Mouse (Mus musculus) erythroblast, embryonic 14.5 days (primary cell): Measurements from ENCODE around the gene Iqce. TPM values are rescaled to one million over a fixed set of nuclear protein-coding genes. Genes with fewer than 3 reads are reported as not detected.

ENCODE experiments used
- H3K27me3 ChIP-seq: 2 replicates; pipeline ENCODE4 v1.6.1; 2012; ENCODE audit warnings: inconsistent platforms; ENCODE audit not compliant: control insufficient read depth
- H3K36me3 ChIP-seq: 2 replicates; pipeline ENCODE4 v1.6.1; 2012; ENCODE audit warnings: mild to moderate bottlenecking, inconsistent platforms; ENCODE audit not compliant: control insufficient read depth
- H3K4me1 ChIP-seq: 2 replicates; pipeline ENCODE4 v1.6.1; 2012; ENCODE audit warnings: inconsistent platforms; ENCODE audit not compliant: control insufficient read depth
- H3K4me3 ChIP-seq: replicated peaks from 2 replicates; pipeline ENCODE3; 2012; ENCODE audit warnings: moderate library complexity, mild to moderate bottlenecking, inconsistent platforms
- H3K9me3 ChIP-seq: 2 replicates; pipeline ENCODE4 v1.6.1; 2012; ENCODE audit warnings: low read length, inconsistent platforms, mixed read lengths; ENCODE audit not compliant: control insufficient read depth
- GATA1 ChIP-seq: IDR thresholded peaks from 2 replicates; pipeline ENCODE4 v1.6.1; 2012; ENCODE audit warnings: low read length, inconsistent platforms, mixed read lengths
- TAL1 ChIP-seq: IDR thresholded peaks from 3 replicates; pipeline ENCODE4 v1.6.1; 2012; ENCODE audit warnings: low read length, inconsistent platforms, mixed read lengths
- polyA plus RNA-seq: library from polyadenylated mRNA; stranded (reverse); fragments of >175 nt; gene quantifications from 2 replicates; pipeline ENCODE4 v1.2.3, GENCODE M21; 2012

Iqce gene
- polyA plus RNA-seq, 1 experiment, result 0.16 TPM

DNA sequence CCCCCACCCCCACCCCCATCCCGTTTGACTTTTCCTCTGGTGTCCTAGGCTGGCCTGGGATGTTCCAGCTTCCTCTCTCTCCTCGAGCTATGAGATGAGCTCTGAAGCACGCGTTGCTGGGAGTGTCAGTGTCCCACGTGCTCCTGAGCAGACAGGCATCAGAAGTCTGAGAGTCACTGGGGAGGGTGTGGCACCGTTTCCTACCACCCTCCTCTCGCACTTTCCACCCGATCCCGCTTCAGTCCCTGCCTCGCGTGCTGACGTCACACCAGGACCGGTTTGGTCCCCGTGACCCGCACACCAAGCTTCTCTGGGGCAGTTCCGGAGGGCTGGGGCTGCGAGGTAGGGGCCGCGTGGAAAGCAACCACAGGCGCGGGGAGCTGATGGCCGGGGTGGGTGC lies 33.1 kb upstream of the Iqce start:
- peaks cover 4% of the 10 kb centered on the region for H3K4me1 ChIP-seq
- no peak for TF ChIP-seq TAL1
- TF ChIP-seq GATA1, result no peak
- H3K9me3 ChIP-seq, result no peaks in the 10 kb centered on the region
- no peak overlapping the region for H3K4me3 ChIP-seq
- no peaks in the 10 kb centered on the region for H3K36me3 ChIP-seq
- peaks cover 51% of the 10 kb centered on the region for H3K27me3 ChIP-seq

DNA sequence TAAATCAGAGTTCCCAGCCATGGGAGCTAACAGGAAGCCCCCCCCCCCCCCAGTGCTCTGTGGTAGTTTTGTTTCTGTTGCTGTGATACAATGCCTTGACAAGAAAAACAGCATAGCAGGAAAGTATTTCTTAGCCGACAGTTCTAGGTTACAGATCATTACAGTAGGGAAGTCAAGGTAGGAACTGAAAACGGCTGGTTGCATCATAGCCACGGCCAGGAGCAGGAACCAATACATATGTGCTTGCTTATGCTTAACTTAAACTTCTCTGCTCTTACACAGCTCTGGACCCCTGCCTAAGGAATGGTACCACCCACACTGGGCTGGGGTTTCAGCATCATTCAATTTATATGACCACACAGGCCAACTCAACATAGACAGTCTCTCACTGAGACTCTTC lies 31.2 kb upstream of the Iqce start:
- Histone ChIP-seq H3K9me3 (no peaks in the 10 kb centered on the region), H3K36me3 (no peaks in the 10 kb centered on the region), H3K4me3 (no peak overlapping the region), H3K27me3 (peaks cover 47% of the 10 kb centered on the region), H3K4me1 (peaks cover 4% of the 10 kb centered on the region)
- no peak for TF ChIP-seq TAL1
- TF ChIP-seq GATA1, result no peak

DNA sequence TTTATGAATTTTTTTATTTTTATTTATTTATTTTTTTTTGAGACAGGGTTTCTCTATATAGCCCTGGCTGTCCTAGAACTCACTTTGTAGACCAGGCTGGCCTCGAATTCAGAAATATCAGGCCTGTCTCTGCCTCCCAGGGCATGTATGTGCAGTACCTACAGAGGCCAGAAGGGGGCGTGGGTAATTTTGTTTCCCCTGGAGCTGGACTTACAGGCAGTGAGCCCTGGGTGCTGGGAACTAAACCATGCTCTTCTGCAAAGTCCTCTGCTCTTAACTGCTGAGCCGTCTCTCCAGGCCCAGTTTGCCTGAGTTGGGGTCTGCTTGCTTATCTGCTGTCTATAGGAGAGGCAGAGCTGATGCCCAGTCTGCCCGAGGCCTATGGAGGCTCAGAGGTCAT lies 30.0 kb upstream of the Iqce start:
- Histone ChIP-seq H3K27me3 (peaks cover 37% of the 10 kb centered on the region), H3K36me3 (no peaks in the 10 kb centered on the region), H3K4me3 (no peak overlapping the region), H3K4me1 (peaks cover 5% of the 10 kb centered on the region), H3K9me3 (no peaks in the 10 kb centered on the region)
- TF ChIP-seq GATA1, result no peak
- no peak for TF ChIP-seq TAL1

DNA sequence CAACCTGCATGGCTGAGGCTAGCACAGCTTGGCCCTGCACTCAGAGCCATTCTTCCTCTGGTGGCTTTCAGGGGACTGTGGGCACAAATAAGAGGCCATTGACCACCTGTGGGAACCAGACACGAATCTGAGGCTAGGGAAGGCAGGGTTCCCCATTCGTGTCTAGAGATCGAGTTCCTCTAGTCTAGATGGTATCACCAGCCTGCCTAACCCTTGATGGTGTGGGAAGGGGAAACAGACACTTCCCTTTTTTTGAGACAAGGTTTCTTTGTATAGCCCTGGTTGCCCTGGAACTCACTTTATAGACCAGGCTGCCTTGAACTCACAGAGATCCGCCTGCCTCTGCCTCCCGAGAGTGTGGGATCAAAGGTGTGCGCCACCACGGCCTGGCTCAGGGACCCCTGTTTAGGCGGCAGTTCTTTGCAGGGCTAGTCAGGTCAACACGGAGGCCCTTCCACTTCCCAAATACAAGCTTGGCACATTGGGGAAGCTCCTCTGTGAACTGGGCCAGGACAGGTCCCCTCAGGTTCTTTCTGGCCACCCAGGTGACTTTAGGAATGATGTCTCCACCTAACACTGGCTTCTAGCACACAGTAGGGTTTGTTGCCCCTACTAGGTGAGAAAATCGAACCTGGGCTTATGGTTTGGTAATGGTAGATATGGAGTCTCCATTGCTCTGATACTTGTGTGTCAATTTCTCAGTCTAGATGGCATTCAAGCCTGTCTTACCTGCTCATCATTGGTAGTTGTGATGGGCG lies 29.0 kb upstream of the Iqce start:
- H3K36me3 ChIP-seq, result no peaks in the 10 kb centered on the region
- H3K4me3 ChIP-seq, result no peak overlapping the region
- H3K27me3 ChIP-seq, result peaks cover 28% of the 10 kb centered on the region
- H3K9me3 ChIP-seq, result no peaks in the 10 kb centered on the region
- no peak for TF ChIP-seq TAL1
- no peak for TF ChIP-seq GATA1
- H3K4me1 ChIP-seq, result peaks cover 12% of the 10 kb centered on the region

DNA sequence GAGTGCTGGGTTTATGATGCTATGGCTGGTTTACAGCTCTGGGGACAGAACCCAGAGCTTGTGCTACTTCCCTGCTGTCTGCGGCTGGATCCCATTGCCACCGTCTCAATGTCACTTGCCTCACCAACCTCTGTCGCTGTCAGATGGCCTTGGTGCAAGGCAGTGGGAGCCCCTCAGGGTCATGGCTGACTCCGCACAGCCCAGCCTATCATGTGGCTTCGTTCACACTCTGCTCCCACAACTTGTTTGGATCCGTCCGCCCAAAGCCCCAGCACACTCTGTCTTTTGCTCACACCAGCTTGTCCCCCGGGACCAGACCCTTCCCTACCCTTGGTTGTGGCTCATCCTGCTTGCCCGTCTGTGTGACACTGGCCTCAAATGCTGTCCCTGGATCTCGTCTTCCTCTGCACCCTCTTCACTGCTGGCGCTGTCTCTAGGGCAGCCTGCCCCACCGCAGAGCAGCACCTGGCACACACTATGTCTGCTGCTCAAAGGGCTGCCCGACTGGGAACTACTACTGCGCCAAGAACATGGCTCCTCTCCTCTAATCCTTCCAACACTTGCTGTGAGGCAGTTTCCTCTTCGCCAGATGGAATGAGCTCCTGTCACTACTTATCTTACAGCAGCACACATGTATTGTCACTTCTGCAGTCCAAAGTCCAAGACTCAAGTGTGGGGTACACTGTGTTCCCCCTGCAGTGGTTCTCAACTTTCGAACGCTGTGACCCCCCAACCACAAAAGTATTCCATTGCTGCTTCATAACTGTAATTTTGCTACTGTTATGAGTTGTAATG lies 25.0 kb upstream of the Iqce start:
- Histone ChIP-seq H3K9me3 (no peaks in the 10 kb centered on the region), H3K4me1 (peaks cover 9% of the 10 kb centered on the region), H3K36me3 (no peaks in the 10 kb centered on the region), H3K27me3 (no peaks in the 10 kb centered on the region; the same call in 1 of the 2 replicates), H3K4me3 (no peak overlapping the region)
- TF ChIP-seq GATA1, result no peak
- no peak for TF ChIP-seq TAL1

DNA sequence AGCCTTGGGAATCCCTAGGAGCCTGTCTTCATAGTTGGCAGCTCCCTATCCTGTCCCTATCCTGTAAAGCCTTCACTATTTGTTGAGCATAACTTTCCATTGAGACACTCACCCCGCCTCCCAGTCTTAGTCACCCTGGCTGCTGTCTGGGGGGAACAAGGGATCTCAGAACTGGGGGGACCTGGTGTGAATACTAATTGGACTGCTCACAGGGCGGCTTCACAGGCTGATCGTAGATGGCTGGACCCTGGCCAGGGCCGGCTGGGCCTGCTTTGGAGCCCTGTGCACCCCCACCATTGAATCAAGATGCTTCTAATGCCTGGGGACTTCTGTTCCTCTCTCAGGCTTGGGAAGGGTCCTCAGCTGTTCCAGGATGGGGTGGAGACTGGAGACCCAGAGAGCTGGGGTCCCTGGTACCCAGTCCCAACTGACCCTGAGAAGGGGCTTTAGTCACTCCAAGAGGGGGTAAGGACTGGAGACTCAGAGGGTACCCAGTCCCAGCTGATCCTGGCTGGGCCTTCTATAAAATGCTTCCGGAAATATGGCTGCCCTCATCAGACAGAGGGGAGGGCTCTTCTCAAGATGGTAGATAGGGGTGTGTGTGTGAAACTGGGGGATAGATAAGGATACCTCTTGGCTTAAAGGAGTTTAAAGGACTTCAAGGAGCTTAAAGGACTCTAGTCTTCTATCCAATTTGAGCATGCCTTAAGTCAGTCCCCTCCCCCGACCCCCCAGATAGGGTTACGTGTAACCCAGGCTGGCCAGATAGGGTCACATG lies 24.1 kb upstream of the Iqce start:
- peaks cover 9% of the 10 kb centered on the region for H3K4me1 ChIP-seq
- TF ChIP-seq GATA1 (no peak), TAL1 (no peak)
- no peaks in the 10 kb centered on the region; the same call in 1 of the 2 replicates for H3K27me3 ChIP-seq
- H3K36me3 ChIP-seq, result no peaks in the 10 kb centered on the region
- H3K9me3 ChIP-seq, result no peaks in the 10 kb centered on the region
- H3K4me3 ChIP-seq, result no peak overlapping the region

DNA sequence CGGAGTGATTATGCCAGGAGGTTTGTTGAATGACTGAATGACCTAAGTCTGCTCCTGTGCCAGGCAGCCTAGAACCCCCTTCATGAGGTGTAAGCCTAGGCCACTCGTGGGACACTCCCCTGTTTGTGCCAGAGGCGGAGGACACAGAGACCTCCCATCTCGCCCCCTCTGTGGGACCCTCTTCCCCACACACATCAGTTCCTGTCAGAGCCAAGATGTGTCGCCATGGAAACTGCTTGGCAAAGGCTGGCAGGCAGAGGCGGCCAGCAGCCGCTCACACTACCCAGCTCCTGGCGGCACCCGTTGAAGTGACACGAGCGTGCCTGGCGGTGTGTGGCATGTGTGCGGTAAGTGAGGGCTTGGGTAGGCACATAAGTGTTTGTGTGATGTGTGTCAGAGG lies 21.6 kb upstream of the Iqce start, which contains the start of gene Amz1:
Gene Amz1, plus strand, starts transcription at position 306 of the 400 bp plus-strand sequence.
- Histone ChIP-seq H3K27me3 (no peaks in the 10 kb centered on the region; the same call in 1 of the 2 replicates), H3K4me3 (no peak within 1 kb of the TSS), H3K36me3 (peaks cover 1% of the 10 kb centered on the region), H3K9me3 (no peaks in the 10 kb centered on the region; the same call in 1 of the 2 replicates), H3K4me1 (peaks cover 9% of the 10 kb centered on the region)
- no peak for TF ChIP-seq TAL1
- no peak for TF ChIP-seq GATA1

DNA sequence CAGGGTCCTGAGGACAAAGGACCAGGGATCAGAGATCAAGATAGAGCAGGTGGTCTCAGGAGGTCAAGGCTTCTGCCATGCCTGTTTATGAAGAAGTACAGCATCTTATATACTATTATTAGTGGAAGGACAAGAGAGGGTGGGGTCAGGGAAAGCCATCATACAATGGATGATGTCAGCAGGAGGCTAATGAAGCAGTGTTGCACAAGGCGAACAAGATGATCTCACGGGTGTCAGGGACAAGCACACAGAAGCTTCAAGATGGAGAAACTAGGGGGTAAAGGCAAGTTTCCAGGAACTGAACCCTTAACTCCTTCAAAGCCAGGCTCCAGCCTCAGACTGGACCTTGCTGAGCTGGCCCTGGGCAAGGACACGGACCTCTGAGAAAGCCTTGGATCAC lies 19.9 kb upstream of the Iqce start:
- TF ChIP-seq TAL1, result no peak
- no peak overlapping the region for H3K4me3 ChIP-seq
- H3K36me3 ChIP-seq, result peaks cover 18% of the 10 kb centered on the region
- no peaks in the 10 kb centered on the region; the same call in 1 of the 2 replicates for H3K27me3 ChIP-seq
- no peaks in the 10 kb centered on the region; the same call in 1 of the 2 replicates for H3K9me3 ChIP-seq
- peaks cover 7% of the 10 kb centered on the region for H3K4me1 ChIP-seq
